Mouse (Mus musculus) bone marrow macrophage, adult 2 months (primary cell): ENCODE data around the gene A330070K13Rik.

Experiments used
- CTCF ChIP-seq: IDR thresholded peaks from 2 replicates; pipeline ENCODE4 v1.5.1; 2012; ENCODE audit warnings: low read depth, mild to moderate bottlenecking, low read length, moderate library complexity
- POLR2A ChIP-seq: IDR thresholded peaks from 2 replicates; pipeline ENCODE4 v1.6.1; 2012; ENCODE audit warnings: mild to moderate bottlenecking, low read depth, low read length, borderline replicate concordance

DNA sequence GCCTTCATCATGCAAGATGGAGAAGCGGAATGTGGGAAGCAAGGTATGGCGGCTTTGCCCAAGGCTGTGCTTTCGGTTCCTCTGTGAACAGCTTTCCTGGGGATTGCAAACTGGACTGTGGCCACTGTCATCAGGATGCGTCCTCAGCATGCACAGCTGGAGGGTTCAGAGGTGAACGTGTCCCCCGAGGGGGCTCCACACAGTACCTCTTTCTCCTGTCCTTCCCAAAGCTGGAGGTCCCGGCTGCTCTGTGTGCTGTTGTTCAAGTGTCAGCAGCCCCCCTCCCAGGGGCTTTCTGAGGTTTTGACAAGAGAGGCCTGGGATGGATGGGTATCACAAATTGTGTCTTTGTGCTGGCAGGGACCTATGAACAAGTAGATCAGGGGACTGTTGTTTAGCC is 2.0 kb upstream of the A330070K13Rik start:
- TF ChIP-seq POLR2A (no peak), CTCF (no peak)
